Mouse (Mus musculus): Measurements from ENCODE around the gene Erg. TPM values are rescaled to one million over a fixed set of nuclear protein-coding genes. Genes with fewer than 3 reads are reported as not detected.

Erg gene
- polyA plus RNA-seq, 1 experiment from 2014 or later = 1.7 TPM

DNA sequence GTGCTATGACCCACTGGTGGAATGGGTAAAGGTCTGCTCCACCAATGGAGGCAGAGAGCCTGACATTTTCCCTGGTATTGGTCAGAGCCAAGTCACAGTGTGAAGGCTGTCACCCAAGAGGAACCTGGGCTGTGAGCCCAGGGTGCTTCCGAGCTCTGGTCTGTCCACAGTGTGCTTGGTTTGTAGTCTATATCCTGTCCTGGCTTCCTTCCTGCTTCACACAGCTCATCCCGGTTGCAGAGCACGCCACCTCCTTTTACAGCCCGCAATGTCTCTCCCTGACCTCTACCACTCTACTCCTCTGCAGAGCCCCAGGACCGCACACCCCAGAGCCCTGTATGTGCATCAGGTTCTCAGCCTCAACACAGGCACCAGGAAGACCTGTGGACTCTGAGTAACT, 182.9 kb downstream of the Erg start:
- Histone ChIP-seq H3K27me3 (ENCODE audit: control insufficient read depth, insufficient read depth, low read length) (no peaks in the 10 kb centered on the region), H3K4me3 (replicated peaks; ENCODE audit: low read length) (no peak overlapping the region), H3K36me3 (replicated peaks; ENCODE audit: control insufficient read depth, insufficient read depth) (no peaks in the 10 kb centered on the region), H3K4me2 (replicated peaks) (no peak overlapping the region), H3K9me3 (ENCODE audit: control insufficient read depth, low read length) (no peaks in the 10 kb centered on the region), H3K27ac (no peak overlapping the region), H3K4me1 (replicated peaks; ENCODE audit: control insufficient read depth, insufficient read depth, low read length) (no peaks in the 10 kb centered on the region), H3K9ac (no peak overlapping the region)
- ATAC-seq (ENCODE audit: low FRiP score) (no peak), DNase-seq (ENCODE audit: low spot score) (no peak)
- WGBS = 88% methylated on average over 5 of the region's 5 CpGs

DNA sequence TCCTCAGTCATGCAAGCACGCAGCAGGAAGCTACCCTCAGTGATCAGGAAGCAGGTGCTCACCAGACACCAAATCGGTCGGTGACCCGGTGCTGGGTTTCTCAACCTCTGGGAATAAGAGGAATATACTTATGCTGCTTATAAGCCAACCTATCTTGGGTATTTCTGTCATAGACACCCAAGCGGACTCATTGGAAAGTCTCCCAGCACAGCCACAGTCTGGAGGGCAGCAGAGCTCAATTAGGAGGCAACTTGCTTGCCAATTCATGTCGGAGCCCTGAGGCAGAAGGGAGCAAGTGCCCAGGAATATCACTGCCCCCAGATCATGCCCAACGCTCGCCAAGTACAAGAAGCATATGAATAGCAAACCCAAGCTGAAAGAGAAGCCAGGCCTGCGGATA, 184.5 kb downstream of the Erg start:
- Histone ChIP-seq H3K9me3 (ENCODE audit: control insufficient read depth, low read length) (no peaks in the 10 kb centered on the region), H3K4me3 (replicated peaks; ENCODE audit: low read length) (no peak overlapping the region), H3K9ac (no peak overlapping the region), H3K27me3 (ENCODE audit: control insufficient read depth, insufficient read depth, low read length) (no peaks in the 10 kb centered on the region), H3K27ac (no peak overlapping the region), H3K4me2 (replicated peaks) (no peak overlapping the region), H3K4me1 (replicated peaks; ENCODE audit: control insufficient read depth, insufficient read depth, low read length) (no peaks in the 10 kb centered on the region), H3K36me3 (replicated peaks; ENCODE audit: control insufficient read depth, insufficient read depth) (no peaks in the 10 kb centered on the region)
- DNase-seq (ENCODE audit: low spot score) (no peak), ATAC-seq (ENCODE audit: low FRiP score) (no peak)
- WGBS = 77% methylated on average over 9 of the region's 9 CpGs

DNA sequence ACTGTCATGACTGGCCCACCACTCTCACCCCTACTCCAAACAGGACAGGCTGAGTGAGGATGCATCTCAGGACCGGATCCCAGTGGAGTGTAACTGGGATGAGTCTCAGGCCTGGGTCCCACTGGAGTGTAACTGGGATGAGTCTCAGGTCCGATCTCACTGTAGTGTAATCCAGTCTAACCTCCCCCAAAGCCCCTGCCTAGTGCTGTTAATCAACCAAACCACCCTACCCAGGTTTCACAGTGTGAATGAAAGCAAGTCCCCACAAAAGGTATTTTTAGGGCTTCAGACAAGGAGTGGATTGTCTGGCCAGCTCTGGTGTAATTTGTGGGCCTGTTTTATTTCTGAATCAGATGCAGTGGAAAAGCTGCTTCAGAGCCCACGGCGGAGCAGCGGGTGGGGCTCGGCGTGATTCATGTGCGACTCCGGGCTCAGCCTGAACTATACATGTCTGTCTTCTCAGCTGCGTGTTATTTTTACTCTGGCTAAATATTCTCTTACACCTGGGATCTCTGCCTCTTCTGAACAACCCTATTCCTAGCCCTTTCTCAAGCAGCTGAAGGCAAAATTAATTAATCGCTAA, 187.5 kb downstream of the Erg start:
- DNase-seq (ENCODE audit: low spot score) (no peak), ATAC-seq (ENCODE audit: low FRiP score) (no peak)
- Histone ChIP-seq H3K9ac (no peak overlapping the region), H3K27me3 (ENCODE audit: control insufficient read depth, insufficient read depth, low read length) (no peaks in the 10 kb centered on the region), H3K9me3 (ENCODE audit: control insufficient read depth, low read length) (no peaks in the 10 kb centered on the region), H3K27ac (no peak overlapping the region), H3K36me3 (replicated peaks; ENCODE audit: control insufficient read depth, insufficient read depth) (no peaks in the 10 kb centered on the region), H3K4me2 (replicated peaks) (no peak overlapping the region), H3K4me1 (replicated peaks; ENCODE audit: control insufficient read depth, insufficient read depth, low read length) (no peaks in the 10 kb centered on the region), H3K4me3 (replicated peaks; ENCODE audit: low read length) (no peak overlapping the region)
- WGBS = 66% methylated on average over 11 of the region's 11 CpGs

GRCm38 (mm10) chr16:95390787-95391186, 195.6 kb downstream of the Erg start:
- WGBS = 74% methylated on average over 1 of the region's 1 CpGs
- H3K4me1 ChIP-seq (replicated peaks; ENCODE audit: control insufficient read depth, insufficient read depth, low read length) = no peaks in the 10 kb centered on the region

GRCm38 (mm10) chr16:95388811-95389529, 197.4 kb downstream of the Erg start:
- Histone ChIP-seq H3K36me3 (replicated peaks; ENCODE audit: control insufficient read depth, insufficient read depth) (no peaks in the 10 kb centered on the region), H3K4me3 (replicated peaks; ENCODE audit: low read length) (no peak overlapping the region), H3K9ac (no peak overlapping the region), H3K27ac (no peak overlapping the region), H3K27me3 (ENCODE audit: control insufficient read depth, insufficient read depth, low read length) (no peaks in the 10 kb centered on the region), H3K4me1 (replicated peaks; ENCODE audit: control insufficient read depth, insufficient read depth, low read length) (no peaks in the 10 kb centered on the region), H3K4me2 (replicated peaks) (no peak overlapping the region), H3K9me3 (ENCODE audit: control insufficient read depth, low read length) (no peaks in the 10 kb centered on the region)
- WGBS = 88% methylated on average over 4 of the region's 4 CpGs
- DNase-seq (ENCODE audit: low spot score) (no peak), ATAC-seq (ENCODE audit: low FRiP score) (no peak)

More at GRCm38 (mm10) chr16:95390787-95391186, 195.6 kb downstream of the Erg start:
- DNase-seq (ENCODE audit: low spot score) = no peak
- Histone ChIP-seq H3K9ac (no peak overlapping the region), H3K36me3 (replicated peaks; ENCODE audit: control insufficient read depth, insufficient read depth) (no peaks in the 10 kb centered on the region), H3K4me2 (replicated peaks) (no peak overlapping the region), H3K4me3 (replicated peaks; ENCODE audit: low read length) (no peak overlapping the region), H3K27ac (no peak overlapping the region), H3K9me3 (ENCODE audit: control insufficient read depth, low read length) (no peaks in the 10 kb centered on the region), H3K27me3 (ENCODE audit: control insufficient read depth, insufficient read depth, low read length) (no peaks in the 10 kb centered on the region)
- ATAC-seq (ENCODE audit: low FRiP score) = no peak

DNA sequence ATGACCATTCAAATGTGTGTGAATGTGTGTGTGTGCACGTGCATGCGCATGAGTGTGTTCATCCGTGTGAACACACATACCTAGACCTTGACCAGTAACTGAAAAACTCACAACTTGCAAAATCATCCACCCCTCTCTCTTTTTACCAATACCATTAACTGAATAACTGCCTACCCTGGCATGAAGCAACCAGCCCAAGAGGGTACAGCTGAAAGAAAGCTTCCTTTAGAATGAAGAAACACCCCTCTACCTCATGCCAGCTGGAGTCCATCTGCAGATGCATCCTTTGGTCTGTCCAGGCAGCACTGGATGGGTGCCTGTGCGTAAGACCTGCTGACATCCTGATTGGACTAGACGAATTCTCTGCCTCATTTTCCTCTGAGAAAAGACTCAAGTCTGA, 198.1 kb downstream of the Erg start:
- no peak for DNase-seq (ENCODE audit: low spot score)
- Histone ChIP-seq H3K4me2 (replicated peaks) (no peak overlapping the region), H3K9ac (no peak overlapping the region), H3K4me3 (replicated peaks; ENCODE audit: low read length) (no peak overlapping the region), H3K4me1 (replicated peaks; ENCODE audit: control insufficient read depth, insufficient read depth, low read length) (no peaks in the 10 kb centered on the region), H3K27me3 (ENCODE audit: control insufficient read depth, insufficient read depth, low read length) (no peaks in the 10 kb centered on the region), H3K36me3 (replicated peaks; ENCODE audit: control insufficient read depth, insufficient read depth) (no peaks in the 10 kb centered on the region), H3K27ac (no peak overlapping the region), H3K9me3 (ENCODE audit: control insufficient read depth, low read length) (no peaks in the 10 kb centered on the region)
- ATAC-seq (ENCODE audit: low FRiP score) = no peak
- 93% methylated on average over 5 of the region's 5 CpGs for WGBS

DNA sequence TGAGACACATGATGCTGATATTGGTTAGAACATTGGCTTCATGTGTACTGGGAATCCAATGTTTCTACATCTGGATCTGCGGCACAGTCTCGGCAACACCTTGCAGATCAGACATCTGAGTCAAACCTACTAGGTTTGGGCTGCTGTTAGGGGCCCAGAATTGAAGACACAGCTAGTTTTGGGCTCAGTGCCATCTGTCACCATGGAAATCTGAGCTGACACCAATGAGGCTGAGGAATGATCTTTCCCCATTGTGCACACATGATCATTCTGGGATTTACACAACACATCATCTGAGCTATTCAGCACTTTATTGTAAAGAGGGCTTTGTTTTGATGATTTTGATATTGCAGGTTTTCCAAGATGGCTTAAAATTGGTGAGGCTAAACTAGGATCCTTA, 199.4 kb downstream of the Erg start:
- H3K9me3 ChIP-seq (ENCODE audit: control insufficient read depth, low read length) = no peaks in the 10 kb centered on the region
- no peaks in the 10 kb centered on the region for H3K27me3 ChIP-seq (ENCODE audit: control insufficient read depth, insufficient read depth, low read length)
- H3K27ac ChIP-seq = no peak overlapping the region
- no peak for DNase-seq (ENCODE audit: low spot score)
- H3K9ac ChIP-seq = no peak overlapping the region
- H3K4me3 ChIP-seq (replicated peaks; ENCODE audit: low read length) = no peak overlapping the region
- H3K36me3 ChIP-seq (replicated peaks; ENCODE audit: control insufficient read depth, insufficient read depth) = no peaks in the 10 kb centered on the region
- 86% methylated on average over 2 of the region's 2 CpGs for WGBS
- no peaks in the 10 kb centered on the region for H3K4me1 ChIP-seq (replicated peaks; ENCODE audit: control insufficient read depth, insufficient read depth, low read length)
- H3K4me2 ChIP-seq (replicated peaks) = no peak overlapping the region
- no peak for ATAC-seq (ENCODE audit: low FRiP score)

DNA sequence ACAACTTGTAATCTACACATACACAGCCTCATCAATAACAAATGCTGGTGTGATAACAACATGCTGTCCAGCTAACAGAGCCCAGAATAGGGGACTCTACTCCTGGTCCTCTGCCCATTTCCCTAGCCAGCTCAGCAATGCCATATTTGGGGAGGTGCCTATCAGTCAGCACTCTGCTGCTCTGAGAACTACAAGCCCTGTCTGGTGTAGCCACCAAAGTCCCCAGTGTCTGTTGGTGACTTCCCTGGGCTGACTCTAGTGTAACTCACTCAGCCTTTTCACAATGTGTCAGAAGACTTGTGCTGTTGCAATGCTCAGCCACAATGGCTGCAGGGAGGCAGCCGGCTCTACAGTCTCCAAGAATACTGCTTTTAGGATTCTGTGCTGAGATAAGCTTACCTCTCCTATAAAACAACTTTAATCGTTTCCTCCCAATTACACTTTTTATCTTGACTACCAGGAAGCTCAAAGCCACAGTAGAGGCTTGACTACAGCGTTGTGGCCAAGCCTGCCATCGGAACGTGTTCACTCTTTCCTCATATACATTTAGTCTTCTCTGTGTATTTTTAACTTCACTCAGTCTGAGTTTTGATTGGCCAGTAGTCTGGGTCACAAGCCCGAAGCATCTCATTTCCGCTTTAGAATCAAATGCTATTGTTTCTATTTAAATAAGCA, 201.0 kb downstream of the Erg start:
- 88% methylated on average over 7 of the region's 7 CpGs for WGBS
- no peaks in the 10 kb centered on the region for H3K4me1 ChIP-seq (replicated peaks; ENCODE audit: control insufficient read depth, insufficient read depth, low read length)
- no peak for ATAC-seq (ENCODE audit: low FRiP score)
- no peak overlapping the region for H3K9ac ChIP-seq
- no peak overlapping the region for H3K4me3 ChIP-seq (replicated peaks; ENCODE audit: low read length)
- no peaks in the 10 kb centered on the region for H3K36me3 ChIP-seq (replicated peaks; ENCODE audit: control insufficient read depth, insufficient read depth)
- H3K4me2 ChIP-seq (replicated peaks) = no peak overlapping the region
- no peaks in the 10 kb centered on the region for H3K27me3 ChIP-seq (ENCODE audit: control insufficient read depth, insufficient read depth, low read length)
- H3K9me3 ChIP-seq (ENCODE audit: control insufficient read depth, low read length) = no peaks in the 10 kb centered on the region
- DNase-seq (ENCODE audit: low spot score) = no peak
- no peak overlapping the region for H3K27ac ChIP-seq

DNA sequence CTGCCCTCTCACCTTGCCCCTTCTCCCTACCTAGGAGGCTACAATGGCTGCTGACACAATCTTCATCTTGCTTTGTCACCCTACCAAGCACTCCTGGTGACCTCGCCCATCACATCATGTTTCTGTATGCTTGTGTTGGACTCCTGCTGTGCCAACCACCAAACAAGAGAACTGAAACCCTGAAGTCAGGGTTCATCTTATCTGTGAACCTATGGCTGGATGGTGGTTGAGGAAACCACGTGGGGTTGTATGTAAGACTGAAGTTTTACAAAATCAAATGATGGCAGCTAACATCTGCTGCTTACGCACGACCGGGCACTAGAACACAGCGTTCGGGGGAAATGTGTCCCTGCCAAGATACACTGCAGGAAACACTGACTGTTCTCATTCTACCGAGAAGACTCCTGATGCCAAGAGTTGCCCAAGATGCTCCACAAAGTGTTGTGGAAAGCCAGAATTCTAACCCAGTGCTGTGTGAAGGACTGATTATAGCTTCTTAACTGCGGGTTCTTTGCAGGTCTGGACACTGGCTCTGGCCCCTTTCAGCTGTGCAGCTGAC, 201.7 kb downstream of the Erg start:
- 89% methylated on average over 9 of the region's 9 CpGs for WGBS
- Histone ChIP-seq H3K9me3 (ENCODE audit: control insufficient read depth, low read length) (no peaks in the 10 kb centered on the region), H3K27me3 (ENCODE audit: control insufficient read depth, insufficient read depth, low read length) (no peaks in the 10 kb centered on the region), H3K36me3 (replicated peaks; ENCODE audit: control insufficient read depth, insufficient read depth) (no peaks in the 10 kb centered on the region), H3K9ac (no peak overlapping the region), H3K4me1 (replicated peaks; ENCODE audit: control insufficient read depth, insufficient read depth, low read length) (no peaks in the 10 kb centered on the region), H3K27ac (no peak overlapping the region), H3K4me3 (replicated peaks; ENCODE audit: low read length) (no peak overlapping the region), H3K4me2 (replicated peaks) (no peak overlapping the region)
- DNase-seq (ENCODE audit: low spot score) (no peak), ATAC-seq (ENCODE audit: low FRiP score) (no peak)

Data from hindbrain, embryonic 14.5 days (tissue).